Mouse (Mus musculus) adrenal gland, adult 8-10 months (tissue): Measurements from ENCODE around the gene Ggcx. TPM values are rescaled to one million over a fixed set of nuclear protein-coding genes. Genes with fewer than 3 reads are reported as not detected.

ENCODE experiments used
- DNase-seq: peaks from one replicate; pipeline ENCODE4 v3.0.0; 2022
- total RNA-seq, 4 experiments: library from RNA; stranded (reverse); gene quantifications; 2 replicates each; pipeline ENCODE4 v1.2.4; 2022

Gene Ggcx
- 10 to 100 TPM; 58.6 to 91.3 (median 75.3) TPM for total RNA-seq

DNA sequence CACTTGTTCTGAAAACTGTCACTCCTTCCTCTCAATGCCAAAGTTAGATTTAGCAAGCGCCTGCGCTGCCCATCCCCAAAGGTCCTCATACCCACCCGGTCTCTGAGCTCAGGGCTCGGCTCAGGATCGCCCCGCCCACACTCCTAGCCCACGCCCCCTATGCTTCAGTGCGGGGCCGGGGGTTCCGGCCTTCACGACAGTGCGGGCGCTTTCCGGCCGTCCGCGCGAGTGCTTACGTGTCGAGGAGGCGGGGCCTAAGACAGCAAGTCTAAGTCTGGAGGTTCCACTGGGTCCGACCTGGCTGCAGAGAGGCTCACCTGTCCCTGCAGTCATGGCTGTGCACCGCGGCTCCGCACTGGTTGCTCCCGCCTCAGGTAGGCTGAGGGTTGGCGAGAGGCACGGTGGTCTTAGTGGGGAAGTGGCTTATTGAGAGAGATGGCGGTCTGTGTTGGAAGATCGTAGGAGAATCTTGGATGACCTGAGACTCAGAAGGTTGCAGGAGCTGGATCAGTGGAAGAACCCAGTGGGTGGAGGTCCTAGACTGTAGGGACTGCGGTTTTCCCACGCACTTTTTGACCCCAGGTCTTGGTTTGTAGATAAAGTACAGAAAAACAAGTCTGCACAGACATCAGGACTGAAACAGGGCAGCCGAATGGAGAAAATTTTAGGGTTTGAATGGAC, at the start of gene Ggcx:
Ggcx (plus strand) TSS at position 233 of the 681 bp plus-strand sequence.
- peak; percentile 94 for DNase-seq

DNA sequence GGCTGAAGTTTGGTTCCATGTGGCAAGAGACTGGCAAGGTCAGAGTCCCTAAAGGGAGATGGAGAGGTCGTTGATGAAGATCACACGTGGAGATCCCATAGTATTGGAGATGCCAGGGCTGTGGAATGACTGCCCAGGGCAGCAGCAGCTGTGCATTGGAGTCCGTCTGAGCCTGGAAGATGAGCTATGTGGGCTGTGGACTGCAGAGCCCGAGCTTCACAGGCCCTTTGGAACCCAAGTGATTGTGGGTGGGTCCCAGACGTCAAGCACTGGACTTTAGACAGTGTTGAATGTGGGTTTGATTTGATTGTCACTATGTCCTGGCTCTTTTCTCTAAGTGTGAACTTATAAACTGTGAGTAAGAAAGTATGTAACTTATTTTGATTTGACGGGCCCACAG, 49.1 kb upstream of the Ggcx start:
- DNase-seq: no peak

DNA sequence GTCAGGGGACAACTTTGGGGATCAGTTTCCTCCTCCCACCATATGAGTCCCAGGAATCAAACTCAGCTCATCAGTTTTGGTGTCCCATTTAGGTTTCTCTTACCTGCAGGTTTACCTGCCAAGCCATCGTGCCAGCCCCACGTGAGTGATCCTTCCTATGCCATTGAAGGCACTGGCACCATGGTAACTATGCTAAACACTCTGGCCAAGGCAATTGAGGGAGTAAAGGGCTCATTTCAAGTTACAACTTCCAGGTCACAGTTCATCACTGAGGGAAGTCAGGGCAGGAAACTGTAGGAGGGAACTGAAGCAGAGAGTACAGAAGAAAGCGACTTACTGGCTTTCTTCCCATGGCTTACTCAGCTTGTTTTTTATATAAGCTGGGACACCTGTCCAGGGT, 47.8 kb upstream of the Ggcx start:
- no peak for DNase-seq

DNA sequence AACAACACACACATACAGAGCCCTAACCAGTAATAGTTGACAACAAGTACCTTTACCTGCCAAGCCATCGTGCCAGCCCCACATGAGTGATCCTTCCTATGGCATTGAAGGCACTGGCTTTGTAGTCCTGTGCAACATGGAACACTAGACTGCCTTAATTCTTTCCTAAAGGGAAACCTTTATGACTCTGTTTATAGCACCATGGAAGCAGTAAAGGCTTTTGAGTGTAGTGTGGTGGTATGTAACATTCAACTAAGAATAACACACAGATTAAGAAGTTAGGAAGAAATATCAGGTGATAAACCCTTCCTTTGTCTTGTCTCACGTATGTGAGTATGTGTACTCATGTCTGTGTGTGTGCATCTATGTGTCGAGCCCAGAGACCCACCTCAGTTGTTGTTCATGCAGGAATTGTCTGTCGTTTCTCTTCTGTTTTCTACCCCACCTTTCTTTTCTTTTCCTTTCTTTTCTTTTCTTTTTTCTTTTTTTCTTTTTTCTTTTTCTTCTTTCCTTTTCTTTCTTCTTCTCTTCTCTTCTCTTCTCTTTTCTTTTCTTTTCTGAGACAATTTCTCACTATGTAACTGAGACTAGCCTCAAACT, 47.2 kb upstream of the Ggcx start, which contains the start of gene Rnf181:
Rnf181 (minus strand) TSS at position 113 of the 600 bp plus-strand sequence.
- DNase-seq: no peak

DNA sequence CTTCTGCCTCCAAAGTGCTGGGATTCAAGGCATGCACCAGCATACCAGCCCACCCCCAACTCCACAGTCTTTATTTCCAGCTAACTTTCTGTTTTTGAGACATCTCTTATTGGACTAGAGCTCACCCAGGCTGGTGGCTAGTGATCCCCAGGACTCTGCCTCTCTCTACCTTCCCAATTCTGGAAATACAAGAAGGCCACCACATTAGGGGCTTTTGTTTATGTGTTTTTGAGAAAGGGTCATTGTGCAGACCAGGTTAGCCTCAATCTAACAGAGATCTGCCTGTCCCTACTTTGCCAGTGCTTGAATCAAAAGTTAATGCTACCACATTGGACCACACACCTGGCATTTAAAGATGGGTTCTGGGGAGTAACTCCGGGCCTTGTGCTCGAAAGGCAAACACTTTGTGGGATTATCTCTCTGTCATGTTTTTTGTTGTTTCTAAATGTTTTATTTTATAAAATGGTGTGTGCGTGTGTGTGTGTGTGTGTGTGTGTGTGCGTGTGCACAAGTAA, 46.6 kb upstream of the Ggcx start:
- no peak for DNase-seq

DNA sequence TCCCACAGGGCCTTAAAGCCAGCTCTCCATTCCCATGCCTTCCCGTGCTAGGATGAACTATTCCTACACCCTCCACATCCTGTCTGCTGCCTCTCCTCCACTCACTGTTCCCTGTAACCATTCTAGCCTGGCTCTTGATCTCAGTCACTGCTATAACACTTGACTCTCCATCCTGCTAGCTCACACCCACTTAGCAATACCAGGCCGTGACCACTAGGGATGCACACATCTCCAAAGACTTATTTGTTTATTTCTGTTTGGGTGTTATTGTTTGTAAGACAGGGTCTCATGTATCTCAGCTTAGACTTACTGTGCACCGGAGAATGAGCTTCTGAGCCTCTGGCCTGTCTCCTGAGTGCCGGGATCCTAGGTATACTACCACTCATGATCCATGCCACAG, 44.6 kb upstream of the Ggcx start:
- no peak for DNase-seq

DNA sequence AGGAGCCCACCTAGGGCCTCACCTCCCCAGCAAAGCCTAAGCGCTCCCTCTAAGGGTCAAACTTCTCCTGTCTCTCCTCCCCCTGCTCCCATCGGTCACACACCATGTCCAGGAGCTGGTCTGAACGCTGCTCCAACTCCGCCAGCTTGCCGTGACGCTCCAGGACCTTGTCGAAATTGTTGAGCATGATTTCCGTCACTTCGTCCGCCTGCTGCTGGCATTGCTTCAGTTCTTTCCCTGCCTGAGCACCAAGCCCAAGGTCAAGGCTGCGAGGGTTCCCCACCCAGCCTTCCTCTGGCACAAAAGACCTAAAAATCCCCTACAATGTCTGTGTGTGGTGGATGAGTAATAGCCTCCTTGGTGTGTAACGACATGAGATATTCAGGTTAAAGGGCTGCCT, 44.0 kb upstream of the Ggcx start:
- peak; percentile 84 for DNase-seq

DNA sequence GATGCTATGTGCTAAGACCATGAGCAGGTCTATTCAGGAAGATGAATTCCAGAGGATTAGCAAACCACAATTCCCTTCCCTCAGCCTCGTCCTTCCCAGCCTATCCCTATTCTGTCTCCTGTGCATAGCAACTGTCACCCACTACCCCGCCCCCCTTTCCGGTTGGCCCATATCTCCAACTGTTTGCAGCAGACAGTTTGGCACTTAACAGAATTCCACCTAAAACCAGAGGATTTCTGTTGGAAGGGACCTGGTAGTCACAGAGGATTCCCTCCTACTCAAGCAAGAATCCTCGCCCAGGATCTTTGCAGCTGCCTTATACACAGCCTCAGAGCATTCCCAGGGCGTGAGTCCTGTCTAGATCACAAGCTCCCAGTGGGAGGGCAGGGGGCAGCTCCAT, 43.0 kb upstream of the Ggcx start:
- no peak for DNase-seq

DNA sequence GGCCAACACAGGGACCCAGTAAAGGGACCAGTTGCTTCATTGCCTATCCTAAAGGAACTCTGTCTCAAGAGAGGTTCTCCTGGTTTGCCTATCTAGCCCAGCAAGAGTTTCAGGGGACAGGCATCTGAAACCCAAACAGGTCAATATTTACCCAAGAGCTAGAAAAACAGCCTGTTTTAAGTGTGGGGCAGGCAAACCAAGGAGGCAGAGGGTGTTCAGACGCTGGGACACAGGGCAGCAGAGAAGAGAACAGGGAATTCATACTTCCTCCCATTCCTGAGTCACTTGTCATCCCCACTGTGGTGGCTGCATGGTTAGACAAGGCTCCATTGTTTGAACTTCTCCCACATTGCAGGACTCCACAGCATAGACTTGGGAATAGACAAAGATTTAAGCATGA, 42.5 kb upstream of the Ggcx start:
- no peak for DNase-seq

DNA sequence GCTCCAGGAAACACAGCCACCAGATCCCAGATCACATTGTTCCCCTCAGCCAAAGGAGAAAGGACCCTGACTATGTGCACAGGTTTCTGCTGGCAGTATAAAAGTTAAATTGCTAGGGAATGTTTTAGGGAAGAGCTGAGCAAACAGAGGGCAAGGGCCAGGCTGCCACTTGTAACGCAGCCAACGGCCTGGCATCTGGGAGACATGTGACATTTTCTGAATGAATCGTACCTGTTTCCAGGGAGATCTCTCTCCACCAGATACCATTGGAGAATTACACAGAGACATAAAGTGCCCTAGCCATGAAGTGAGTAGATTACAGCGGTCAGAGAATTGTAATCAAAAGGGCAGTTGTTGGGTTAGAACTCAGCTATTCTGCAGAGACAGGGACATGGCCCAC, 40.9 kb upstream of the Ggcx start:
- no peak for DNase-seq

DNA sequence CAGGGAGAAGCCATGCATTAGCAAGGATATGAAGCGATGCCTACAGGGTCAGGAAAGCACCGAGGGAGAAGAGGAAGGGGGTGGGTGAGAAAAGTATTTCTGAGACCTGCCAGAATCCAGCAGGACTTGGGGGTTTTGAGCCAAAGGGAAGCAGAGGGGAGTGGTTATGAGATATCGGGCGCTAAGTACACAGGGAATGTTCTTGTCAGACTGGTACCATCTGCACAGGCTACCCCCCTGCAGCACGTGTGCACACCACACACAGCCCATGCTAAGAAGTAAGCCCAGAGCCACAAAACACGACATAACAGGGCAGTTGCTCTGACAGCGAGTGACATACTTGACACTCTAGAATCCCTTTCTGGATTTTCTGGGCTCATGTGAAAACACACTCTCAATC, 39.9 kb upstream of the Ggcx start:
- no peak for DNase-seq

DNA sequence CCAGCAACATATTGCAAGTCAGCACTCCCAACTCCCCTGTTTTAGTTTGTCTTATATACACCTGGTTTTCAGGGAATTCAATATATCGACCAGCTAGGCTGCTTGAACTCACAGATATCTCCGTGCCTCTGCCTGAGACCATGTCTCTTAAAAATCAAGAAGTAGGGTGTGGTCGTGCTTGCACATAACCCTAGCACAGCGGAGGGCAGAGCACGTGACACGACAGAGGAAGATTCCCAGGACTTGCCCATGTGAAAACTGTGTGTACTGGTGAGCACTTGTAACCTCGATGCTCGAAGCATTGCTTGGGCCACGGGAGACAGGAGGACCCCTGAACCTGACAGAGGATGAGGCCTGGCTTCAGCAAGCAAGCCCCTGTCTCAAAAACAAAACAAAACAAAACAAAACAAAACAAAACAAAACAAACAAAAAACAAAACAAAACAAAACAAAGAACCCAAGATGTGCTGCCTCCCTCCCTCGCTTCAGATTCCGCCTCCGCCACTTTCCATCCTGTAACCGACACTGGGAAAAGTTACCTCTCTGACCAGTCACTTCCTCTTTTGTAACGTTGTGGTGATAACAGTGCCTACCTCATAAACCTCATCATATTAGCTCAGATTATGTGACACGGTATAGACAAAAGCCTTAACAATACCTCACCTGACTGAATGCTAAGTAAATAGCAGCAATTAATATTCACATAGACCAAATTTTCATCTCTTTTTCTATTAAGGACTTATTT, 39.1 kb upstream of the Ggcx start:
- no peak for DNase-seq

DNA sequence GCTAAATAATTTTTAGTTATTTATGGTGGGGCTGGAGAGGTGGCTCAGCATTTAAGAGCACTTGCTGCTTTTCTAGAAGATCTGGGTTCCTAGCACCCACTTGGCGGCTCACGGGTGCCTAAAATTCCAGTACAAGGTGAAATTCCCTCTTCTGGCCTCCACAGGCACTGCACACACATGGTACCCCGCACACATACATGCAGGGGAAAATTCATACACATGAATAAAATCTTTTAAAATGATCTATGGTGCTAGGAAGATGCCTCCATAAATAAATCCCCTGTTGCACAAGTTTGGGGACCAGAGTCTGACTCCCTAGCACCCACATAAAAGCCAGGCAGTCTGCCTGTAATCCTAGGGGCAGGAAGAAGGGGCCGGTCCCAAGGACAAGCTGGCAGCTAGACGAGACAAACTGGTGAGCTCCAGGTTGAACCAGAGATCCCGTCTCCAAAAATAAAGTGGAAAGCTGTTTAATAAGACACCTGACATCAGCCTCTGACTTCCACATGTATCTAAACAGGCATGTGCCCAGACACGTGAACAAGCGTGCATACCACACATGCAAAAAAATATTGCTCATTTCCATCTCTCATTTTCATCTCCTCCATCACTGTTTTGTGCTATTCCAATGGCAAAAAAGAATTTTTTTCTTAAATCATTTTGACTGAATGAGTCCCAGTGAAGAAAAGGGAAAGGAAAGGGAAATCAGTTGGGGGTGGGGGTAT, 35.4 kb upstream of the Ggcx start:
- no peak for DNase-seq

DNA sequence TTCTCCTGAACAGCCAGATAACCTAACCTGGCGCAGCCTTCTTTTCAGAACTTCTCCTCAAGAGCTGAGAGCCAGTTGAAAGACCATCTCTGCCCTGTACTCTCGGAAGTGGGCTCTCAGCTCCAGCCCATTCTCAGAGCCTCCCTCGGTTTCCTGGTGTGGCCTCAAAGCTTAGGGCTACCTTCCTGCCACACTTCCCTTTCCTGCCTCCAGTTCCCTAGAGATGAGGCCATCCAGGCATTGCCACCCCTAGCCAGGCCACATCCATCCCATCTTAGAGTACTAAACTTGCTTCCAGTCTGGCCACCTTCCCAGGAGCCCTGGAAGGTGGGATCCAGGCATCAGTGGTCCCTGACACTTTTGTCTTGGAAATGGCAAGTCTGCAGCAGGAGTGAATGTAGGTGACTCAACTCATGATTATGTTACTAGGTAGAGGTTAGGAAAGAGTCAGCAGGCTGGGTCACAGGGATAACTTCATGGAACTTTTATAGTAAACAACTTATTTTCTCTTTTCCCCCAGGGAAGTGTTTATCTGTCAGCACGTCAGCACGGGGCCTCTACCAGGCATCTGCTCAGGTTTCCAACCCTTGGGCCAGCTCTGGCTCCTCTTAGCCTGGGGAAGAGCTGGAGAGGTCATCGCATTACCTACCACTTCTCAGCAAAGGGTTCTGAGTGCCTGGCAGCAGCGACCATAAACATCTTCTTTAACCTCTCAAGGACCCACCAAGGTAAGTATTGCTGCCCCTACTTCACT, 34.6 kb upstream of the Ggcx start:
- DNase-seq: no peak

DNA sequence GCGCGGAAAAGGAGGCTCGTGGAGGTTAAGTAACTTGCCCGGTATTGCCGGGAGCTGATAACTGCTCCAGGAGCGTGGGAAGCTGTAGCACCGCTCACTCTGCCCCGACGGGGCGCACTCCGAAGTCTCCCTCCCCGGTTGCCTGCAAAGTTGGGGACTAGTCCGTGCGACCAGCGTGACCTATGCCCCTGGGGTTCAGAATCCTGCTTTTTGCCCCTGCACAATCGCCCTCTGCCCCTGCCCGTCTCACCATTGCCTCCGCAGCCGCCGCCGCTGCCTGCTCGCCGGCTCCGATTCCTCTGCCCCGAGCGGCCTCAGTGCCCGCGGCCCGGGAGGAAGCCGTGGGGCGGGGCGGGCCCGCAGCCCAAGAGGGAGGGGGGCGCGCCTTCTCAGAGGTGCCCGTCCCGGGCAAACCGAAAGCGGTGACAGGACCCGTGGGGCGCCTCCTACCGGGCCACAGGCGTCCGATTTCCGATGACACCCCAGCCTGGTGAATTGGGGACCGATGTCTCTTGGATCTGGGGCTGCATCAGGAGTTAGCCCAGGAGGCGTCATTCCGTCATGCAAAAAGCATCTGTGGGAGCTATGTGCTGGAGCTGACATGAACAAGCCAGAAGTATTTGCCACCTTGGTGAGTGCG, 33.9 kb upstream of the Ggcx start, which contains the start of gene Vamp5:
Vamp5 (minus strand) TSS at position 338 of the 640 bp plus-strand sequence.
- peak; percentile 82 for DNase-seq

DNA sequence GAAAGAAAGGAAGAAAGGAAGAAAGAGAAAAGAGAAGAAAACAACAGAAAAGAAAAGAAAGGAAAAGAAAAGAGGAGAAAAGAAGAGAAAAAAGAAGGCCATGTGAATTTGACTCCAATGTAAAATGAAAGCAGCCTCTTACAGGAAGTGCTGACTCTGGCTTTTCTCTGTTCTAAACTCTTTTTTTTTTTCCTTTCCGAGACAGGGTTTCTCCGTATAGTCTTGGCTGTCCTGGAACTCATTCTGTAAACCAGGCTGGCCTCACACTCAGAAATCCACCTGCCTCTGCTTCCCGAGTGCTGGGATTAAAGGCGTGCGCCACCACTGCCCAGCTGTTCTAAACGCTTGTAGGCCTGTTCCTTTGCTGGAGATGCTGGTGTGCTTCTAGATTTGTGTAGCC, 31.6 kb upstream of the Ggcx start:
- no peak for DNase-seq

DNA sequence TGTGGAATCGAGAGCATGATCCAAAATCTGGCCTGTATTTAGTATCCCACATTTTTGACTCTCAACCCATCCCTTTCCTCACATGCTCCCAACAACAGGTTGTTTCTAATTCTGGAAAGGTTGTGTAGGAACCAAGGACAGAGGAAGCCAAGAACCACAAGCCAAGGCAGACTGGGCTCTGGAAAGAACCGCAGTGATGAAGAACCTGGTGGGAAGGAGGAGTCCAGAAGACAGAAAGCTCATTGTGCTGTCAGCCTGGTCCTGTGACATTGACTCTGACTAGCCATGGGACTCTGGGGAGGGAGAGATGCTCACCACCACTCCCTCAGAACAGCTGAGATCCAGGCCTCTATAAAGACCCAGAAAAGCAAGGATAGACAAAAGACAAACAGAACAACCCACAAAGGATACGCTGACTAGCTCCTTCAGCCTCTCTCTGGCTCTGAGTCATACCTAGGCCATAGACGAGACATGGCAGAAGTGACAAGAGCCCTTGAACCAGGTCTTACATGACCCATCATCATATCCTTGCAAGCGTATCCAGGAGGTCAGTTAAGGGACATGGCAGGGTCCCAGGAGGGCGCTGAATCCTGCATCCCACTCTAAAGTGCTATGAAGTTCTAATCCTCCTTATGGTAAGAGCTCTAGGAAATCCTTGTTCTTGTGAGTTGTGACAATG, 30.8 kb upstream of the Ggcx start:
- DNase-seq: no peak

DNA sequence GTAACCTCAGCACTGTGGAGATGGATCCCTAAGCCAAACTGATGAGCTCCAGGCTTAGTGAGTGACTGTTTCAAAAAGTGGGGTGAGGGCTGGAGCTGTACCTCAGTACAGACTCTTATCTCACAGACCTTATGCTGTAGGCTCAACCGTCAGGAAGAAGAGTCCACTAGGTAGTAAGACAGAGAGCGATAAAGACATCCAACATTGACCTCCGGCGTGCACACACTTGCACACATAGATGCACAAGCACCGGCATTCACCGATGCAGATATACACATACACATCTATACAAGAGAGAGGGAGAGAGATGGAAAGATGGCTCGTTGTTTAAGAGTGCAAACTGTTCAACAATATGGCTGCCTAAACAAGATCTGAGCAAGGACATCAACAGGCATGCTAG, 30.2 kb upstream of the Ggcx start:
- DNase-seq: no peak

DNA sequence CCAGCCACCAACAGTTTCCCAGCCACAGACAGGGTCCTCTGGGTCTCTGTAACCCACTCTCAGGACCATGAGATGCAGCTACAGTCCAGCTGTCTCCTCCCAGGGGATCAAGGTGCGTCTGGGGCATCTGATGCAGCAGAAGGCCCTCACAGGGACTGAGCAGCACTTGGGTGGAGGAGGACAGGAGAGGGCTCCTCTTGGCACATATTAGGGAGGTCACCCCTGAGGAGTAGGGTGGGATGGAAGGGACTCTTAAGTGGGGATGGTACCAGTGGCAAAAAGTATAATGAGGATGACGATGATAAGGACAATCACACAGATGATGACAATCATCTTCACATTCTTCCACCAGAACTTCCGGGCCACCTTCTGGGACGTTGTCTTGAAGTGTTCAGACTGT, 28.9 kb upstream of the Ggcx start:
- DNase-seq: no peak

DNA sequence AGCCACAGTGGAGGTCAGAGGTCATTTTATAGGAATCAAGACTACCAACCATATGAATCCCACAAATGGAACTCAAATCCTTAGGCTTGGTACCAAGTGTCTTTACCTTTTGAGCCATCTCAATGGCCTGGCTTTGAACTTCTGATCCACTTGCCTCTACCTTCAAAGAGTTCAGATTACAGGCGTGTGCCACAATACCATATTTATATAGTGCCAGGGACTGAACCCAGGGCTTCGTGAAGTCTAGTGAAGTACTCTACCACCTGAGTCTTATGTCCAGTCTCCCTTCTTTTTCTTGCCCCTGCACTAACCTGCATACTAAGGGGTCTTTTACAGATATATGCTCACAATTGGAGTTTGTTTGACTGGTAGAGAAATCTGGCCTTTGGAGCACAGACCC, 27.5 kb upstream of the Ggcx start:
- DNase-seq: no peak

DNA sequence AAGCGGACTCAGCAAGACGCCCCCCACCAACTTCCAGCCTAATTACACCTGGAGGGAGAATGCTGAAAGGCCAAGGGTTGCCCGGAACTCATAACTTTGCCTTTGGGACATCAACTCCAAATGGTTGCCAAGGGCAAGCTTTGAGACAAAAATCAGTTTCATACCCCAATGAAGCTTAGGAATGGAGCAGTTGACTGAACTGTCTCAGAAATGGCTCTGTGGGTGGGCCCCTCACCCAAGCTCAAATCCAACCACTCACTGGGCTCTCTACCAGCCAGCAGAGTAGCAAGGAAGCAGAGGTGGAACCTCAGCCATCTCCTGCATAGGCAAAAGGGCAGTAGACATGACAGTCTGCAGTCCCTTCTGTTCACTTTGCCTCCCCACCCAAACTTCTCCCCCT, 26.3 kb upstream of the Ggcx start:
- DNase-seq: no peak
